Mouse (Mus musculus): ENCODE results near the gene Mbtps2.

The Mbtps2 gene

DNA sequence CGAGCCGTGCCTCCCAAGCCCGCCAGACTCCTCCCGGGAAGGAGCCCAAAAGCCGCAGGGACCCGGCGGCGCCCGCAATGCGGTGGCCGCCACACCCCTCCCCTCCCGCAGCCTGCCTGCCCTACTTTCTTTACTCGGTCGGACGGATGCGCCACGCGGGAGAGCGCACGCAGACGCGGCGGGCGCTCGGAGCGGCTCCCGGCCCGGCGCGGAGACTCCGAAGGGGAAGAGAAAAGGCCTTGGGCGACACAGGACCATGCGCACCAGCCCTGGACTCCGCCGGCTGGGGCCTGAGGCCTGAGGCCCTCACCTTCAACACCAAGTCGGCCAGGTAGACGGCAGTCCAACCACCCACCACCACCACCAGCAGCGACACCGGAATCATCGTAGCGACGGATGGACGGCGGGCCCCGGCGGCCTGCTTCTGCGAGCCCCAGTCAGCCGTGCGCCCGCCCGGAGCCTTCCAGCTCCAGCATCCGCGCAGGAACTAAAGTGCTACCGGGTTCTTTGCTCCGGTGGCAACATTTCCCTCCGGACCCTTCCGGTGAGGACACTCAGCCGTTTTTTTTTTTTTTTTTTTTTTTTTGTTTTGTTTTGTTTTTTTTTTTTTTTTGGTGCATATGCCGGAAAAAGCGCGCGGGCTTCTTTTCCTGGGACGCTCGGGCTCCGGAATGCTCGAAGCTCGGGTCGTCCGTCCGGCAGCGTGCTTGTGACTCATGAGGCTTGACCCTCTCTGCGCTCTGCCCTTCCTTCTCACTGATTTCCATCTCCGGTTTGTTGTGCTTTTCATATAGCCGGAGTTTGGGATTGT lies at the start of gene Mbtps2:
Gene Mbtps2, minus strand, starts transcription at position 530 of the 811 bp plus-strand sequence.
- peak; percentile 47 to 51 for DNase-seq (ENCODE audit: low spot score in 2 of 2)

- DNase-seq (ENCODE audit: low spot score in 2 of 2), result no peak
These were observed 47.9 kb upstream of the Mbtps2 start for GRCm38 (mm10) chrX:157646399-157646798.

DNA sequence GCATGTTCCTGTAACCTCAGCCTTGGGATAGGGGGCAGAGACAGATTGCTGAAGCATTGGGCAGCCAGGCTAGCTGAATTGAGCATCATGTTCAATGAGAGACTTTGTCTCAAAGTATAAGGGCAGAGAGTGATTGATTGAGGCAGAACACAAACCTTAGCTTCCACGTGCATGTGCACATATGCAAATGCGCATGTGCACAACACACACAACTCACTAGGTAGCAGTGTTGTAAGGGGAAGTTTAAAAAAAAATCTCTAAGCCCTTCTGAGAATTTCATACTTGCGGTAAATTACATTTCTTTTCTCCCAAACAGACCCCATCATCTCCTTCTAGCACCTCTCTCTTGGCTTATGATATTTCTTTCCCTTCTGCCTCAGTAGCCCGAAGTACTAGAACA lies 46.2 kb upstream of the Mbtps2 start:
- no peak for DNase-seq (ENCODE audit: low spot score in 2 of 2)

DNA sequence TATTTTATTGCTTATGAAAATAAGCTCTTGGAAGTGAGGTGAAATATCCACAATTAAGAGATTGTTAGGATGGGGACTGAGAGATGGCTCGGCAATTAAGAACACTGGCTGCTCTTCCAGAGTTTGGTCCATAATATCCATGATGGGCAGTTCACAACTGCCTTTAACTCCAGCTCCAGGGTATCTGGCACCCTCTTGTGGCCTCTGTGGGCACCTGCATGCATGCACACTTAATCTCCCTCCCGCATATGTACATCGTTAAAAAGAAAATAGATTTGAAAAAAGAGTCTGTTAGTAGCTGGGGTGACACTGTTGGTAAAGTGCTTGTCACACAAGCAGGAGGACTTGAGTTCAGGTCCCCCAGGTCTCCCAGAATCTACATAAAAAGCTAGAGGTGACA lies 45.8 kb upstream of the Mbtps2 start:
- peak; percentile 33 to 34 for DNase-seq (ENCODE audit: low spot score in 2 of 2)

- DNase-seq (ENCODE audit: low spot score in 2 of 2), result no peak
These were observed 44.3 kb upstream of the Mbtps2 start for GRCm38 (mm10) chrX:157642856-157643255.

DNA sequence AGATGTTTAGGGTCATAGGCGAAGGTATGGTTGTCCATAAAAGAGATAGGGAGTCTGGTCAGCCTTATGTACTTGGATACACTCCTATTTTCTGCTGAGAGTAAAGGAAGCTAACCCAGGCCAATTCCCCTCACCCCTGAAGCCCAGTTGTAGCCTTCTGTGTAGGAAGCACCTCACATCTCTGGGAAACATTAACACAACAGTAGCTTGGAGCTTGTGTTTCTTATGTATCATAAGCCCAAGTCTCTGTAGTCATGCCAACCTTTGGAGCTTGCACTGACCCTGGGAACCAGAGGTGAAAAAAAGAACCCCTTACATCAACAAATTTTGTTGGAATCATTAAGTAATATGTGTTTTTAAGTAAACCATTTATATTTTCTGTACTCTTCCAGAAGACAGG lies 38.7 kb upstream of the Mbtps2 start:
- DNase-seq (ENCODE audit: low spot score in 2 of 2), result no peak

DNA sequence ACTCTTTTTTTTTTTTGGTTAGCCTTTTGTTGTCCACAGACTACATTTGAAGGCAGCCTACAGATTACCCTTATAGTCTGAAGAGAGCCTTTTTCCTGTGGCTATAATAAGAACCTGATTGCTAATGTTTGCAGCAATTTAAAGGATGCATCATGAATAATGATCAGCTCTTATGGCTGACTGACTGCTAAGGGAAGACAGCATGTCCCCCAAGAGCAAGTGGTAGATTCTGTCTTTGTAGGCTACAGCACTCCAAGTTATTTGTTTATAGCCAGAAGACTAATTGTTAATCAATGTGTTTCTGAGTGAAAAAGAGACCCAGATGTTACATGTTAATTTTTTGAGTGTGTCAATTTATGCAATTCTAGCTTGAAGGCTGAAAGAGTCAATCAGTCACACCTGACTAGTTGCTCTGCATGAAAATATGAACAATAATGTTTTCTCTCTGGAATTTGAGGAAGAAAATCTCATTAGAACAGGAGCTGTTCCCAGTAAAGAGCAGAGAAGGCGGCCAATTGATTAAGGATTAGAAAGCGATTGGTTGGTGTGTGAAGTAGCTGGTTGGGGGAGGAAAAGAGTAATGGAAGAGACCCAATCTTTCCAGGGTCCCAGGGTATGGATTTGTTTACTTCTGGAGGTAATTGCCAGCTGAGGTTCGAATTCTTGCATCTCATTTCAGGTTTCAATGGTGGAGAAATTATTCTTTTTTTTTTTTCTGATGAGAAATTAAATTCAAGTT lies 35.3 kb upstream of the Mbtps2 start:
- no peak for DNase-seq (ENCODE audit: low spot score in 2 of 2)

DNA sequence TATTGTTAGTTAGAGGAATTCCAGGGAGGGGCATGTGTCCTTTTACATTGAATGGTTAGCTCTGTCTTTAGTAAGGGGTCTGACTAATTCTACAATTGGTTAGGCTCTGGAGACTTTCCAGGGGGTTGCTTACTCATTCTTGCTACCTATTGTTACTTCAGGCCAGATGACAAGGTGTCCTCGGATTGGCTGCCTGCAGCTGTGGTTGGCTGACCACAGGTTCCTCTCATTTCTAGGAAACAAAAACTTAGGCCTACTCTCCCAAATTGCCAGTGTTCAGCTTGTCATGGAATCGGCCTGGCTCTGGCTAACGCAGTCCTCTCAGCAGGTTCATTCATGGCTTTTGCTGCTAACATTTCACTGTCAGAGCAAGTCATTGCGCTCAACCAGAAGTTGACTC lies 31.8 kb upstream of the Mbtps2 start:
- DNase-seq (ENCODE audit: low spot score in 2 of 2), result no peak

DNA sequence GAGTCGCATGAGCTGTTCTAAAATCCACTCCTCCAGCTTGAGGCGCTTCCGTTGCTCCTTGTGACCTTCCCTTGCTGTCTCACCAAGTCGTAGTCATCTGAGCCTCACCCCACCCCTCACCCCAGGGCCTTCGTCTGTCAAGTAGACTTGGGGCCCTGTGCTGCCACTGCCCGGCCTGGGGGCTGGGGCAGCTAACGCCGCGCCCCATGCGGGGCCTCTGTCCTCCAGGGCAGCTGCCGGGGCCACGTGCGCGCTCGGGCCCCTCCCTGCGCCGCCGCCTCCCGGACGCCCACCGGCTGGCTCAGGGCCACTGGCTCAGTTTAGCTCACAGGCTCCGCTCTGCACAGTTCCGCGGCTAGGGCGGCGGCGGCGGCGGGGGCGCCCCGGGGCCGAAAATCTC lies 14.4 kb upstream of the Mbtps2 start:
- peak; percentile 11 to 26 for DNase-seq (ENCODE audit: low spot score in 2 of 2)

DNA sequence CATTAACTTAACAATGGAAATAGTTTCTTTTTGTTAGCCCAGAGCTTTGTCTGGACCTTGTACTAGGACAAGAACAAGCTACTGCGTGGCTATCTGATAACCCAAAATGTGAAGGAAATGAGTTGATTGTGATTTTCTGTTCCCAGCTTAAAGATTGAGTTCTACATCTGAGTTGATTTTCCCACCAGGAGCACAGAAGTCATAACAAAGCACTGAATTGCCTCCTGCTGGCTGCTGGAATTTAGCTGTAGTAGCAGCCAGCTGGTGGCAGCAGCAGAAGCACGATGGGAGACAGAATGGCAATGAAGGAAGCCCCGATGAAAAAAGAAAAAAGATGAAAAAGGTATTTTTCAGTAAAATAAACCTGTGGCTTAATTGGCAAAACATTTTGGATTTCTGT lies 2.9 kb upstream of the Mbtps2 start:
- peak in 1 of 2 experiments; percentile 18 for DNase-seq (ENCODE audit: low spot score in 2 of 2)

DNA sequence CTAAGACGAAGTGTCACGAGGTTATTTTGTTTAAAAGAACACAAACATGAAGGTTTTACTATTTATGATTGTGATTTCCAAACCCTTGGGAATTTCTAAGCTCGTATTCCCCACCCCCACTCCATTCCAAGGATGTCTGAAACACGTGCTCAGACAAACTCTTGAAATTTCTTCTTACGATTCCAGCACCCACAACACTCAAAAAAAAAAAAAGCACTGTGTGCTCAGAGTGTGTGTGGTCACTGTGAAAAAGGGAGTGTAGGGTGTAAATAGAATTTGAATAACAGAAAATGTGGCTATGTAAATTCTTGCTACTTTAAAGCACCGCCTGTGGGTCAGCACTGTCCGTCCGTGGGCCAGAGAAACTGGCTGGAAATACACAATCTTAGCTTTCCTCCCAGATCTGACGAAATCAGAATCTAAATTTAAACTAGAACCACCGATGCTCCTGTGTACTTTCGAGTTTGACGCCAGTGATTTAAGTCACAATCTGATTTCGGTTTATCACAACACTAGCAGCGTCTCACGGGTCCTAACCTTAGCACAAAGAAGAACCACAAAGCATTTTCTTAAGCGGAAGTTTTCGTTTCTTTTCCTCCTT lies 830 bp downstream of the Mbtps2 start:
- peak in 1 of 2 experiments; percentile 9 for DNase-seq (ENCODE audit: low spot score in 2 of 2)

- no peak for DNase-seq (ENCODE audit: low spot score in 2 of 2)
These were observed 1.7 kb downstream of the Mbtps2 start for GRCm38 (mm10) chrX:157596802-157597201.

DNA sequence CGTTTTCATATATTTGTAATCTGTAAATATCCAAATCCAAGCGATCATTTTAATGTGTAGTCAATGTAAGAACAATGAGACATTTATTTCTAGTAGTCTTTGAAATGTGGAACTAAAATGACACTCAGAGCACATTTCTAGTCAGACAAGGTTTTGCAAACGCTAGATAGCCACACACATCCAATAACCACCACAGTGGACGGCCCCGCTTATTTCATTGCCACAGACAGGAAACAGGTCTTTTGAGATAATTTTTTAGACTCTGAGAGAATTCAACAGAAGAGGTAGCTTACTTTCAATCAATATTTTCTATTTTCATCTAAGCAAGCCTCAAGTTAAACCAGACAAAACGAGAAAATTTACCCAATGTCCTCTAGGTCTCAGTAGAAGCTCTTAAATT lies 2.6 kb downstream of the Mbtps2 start:
- DNase-seq (ENCODE audit: low spot score in 2 of 2), result no peak

GRCm38 (mm10) chrX:157594606-157595005 lies 3.9 kb downstream of the Mbtps2 start:
- DNase-seq (ENCODE audit: low spot score in 2 of 2), result no peak

DNA sequence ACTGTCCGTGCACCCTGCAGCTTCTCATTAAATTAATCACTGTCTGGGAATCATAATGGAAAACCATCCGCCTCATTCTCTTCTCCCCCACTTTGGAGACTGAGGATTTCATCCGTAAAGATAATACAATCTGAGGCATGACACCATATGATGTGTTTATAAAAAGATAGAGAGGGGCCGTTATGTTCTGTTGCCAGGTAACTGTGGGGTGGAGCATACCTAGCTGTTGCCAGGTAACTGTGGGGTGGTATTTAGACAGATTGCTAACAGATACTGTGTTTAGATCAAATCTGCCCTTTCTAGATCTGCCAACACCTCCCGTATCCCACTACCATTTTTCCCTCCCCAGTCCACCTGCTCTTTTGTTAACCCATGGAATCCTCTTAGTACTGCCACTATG lies 11.5 kb downstream of the Mbtps2 start:
- DNase-seq (ENCODE audit: low spot score in 2 of 2), result no peak

DNA sequence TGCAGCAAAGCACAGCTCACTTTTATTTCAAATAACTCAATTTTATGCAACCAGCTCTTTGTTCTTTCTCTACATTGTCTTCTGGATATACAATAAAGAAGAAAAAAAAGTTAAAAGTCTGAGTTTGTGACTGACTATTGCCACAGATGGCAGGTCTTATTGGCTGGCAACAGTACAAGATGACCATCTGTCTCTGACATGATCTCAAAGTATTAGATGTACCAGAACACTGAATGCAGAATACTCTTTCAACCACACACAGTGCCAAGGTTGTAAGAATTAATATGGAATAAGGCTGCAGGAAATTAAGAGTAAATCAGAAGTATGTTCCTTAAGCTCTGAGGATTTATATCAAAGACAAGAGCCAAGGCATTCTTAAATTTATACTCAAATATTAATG lies 12.1 kb downstream of the Mbtps2 start:
- DNase-seq (ENCODE audit: low spot score in 2 of 2), result no peak

DNA sequence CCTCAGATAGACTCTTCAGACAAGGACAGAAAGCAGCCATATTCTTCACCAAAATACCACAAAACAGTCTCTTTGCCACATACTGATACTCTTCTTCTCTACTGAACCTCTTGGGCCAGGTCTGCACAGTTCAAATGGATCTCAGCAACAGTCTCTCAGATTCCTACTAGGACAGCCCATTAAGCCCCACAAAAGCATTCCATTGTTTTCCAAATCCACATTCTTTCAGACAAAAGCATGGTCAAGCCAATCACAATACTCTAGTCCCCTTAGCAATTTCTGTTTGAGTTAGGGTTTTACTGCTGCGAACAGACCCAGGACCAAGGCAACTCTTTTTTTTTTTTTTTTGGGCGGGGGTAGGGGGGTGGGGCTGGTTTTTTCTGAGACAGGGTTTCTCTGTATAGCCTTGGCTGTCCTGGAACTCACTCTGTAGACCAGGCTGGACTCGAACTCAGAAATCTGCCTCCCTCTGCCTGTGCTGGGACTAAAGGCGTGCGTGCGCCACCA lies 19.4 kb downstream of the Mbtps2 start:
- DNase-seq (ENCODE audit: low spot score in 2 of 2), result no peak

DNA sequence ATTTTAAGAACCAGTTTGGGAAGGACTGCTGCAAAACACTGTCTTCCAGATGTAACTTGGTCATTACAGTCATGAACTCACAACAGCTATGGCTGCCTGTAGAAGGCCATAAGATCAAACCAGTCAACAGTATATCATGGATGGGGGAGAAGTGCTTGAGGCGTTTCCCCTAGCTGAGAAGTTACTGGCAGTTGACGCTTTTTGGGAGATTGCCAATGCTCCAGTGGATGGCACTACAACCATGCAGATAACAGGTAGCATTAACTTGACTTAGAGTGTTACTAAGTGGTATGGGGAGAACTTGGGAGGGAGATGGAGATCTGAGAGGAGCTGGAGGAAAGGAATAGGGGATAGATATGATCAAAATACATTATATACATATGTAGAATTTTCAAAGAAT lies 23.8 kb downstream of the Mbtps2 start:
- DNase-seq (ENCODE audit: low spot score in 2 of 2), result no peak

DNA sequence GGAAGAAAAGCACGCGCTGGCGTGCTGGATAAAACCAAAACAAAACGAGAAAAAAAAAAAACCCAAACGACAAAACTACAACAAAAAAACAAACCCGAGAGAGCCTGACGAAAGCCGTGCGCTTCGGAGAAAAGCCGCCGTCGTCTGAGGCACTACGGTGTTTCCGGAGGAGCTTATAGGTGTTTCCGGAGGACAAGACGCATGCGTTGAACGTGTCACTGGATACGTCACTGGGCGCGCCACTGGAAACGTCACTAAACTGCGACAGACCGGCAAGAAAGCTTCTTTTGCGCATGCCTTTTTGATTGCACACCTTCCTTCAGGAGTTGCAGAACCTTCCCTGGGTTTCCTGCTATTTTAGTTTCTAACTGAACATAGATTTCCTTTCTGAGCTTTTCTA lies 29.7 kb downstream of the Mbtps2 start, which contains the start of gene Yy2:
Gene Yy2, minus strand, starts transcription at position 146 of the 400 bp plus-strand sequence.
- no peak for DNase-seq (ENCODE audit: low spot score in 2 of 2)

DNA sequence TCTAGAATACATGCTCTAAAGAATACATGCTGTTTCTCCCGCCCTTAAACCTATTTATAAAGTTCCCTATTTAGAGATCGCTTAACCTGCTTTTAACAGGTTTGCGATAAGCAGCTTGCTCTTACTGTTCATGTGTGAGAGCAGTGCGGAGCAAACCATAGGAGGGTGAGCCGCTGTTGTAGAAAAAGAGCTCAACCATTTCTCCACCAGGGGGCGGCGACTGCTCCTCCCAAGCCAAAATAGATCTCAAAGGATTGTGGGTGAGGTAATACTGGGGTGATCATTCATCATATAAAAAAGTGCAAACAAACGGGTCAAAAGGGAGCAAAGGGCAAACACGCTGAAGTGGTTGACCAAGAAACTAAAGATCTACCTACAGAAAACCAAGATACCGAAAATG lies 34.7 kb downstream of the Mbtps2 start:
- DNase-seq (ENCODE audit: low spot score in 2 of 2), result no peak

DNA sequence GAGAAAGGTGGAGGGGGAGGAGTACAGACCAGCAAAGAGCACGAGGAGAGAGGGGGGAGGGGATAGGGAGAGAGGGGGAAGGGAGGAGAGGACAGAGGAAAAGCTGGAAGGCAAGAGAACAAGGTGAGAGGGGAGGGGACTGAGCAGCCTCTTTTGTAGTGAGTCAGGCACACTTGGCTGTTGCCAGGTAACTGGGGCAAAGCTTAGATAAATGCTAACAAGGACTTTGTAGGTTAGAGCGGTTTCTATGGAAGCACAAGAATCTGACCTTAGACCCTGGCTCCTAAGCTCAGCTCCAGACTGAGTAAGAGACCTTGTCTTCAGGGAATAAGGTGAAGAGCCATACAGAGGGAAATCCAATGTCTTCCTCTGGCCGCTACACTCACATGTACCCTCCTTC lies 51.4 kb downstream of the Mbtps2 start:
- no peak for DNase-seq (ENCODE audit: low spot score in 2 of 2)

DNA sequence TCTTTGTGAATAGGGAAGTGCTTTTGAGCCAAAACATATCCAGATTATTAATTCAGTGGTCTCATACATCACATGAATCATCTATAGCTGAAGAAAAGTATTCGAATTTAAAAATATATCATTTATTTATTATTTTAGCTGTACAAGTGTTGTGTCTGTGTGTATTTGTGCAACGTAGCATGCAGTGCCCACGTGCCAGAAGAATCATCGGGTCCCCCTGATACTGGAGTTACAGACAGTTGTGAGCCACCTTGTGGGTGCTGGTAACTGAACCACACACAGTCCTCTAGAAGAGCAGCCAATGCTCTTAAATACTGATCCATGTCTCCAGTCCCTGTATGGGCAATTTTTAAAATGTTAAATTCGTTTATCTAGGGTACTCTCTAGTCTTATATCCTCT lies 92.1 kb downstream of the Mbtps2 start:
- DNase-seq (ENCODE audit: low spot score in 2 of 2), result no peak

- DNase-seq (ENCODE audit: low spot score in 2 of 2), result no peak
These were observed 94.0 kb downstream of the Mbtps2 start for GRCm38 (mm10) chrX:157504506-157504905.

Data from frontal cortex, postnatal 36 days (tissue).